Mouse (Mus musculus) T-cell, adult 2 months (primary cell): Measurements from ENCODE around the gene Cd27.

ENCODE experiments used
- DNase-seq: peaks from one replicate; pipeline ENCODE4 v3.0.0; 2022; ENCODE audit warnings: low spot score

Cd27 gene

GRCm38 (mm10) chr6:125244551-125244950, 7.7 kb upstream of the Cd27 start:
- DNase-seq = peak; percentile 48

- peak; percentile 90 for DNase-seq
Observed at GRCm38 (mm10) chr6:125241566-125241965, 4.8 kb upstream of the Cd27 start.

- DNase-seq = no peak
Observed at GRCm38 (mm10) chr6:125240617-125241016, 3.8 kb upstream of the Cd27 start.

- DNase-seq = peak; percentile 47
Observed at GRCm38 (mm10) chr6:125239547-125239946, 2.7 kb upstream of the Cd27 start.

GRCm38 (mm10) chr6:125238396-125238795, 1.6 kb upstream of the Cd27 start:
- peak; percentile 49 for DNase-seq

GRCm38 (mm10) chr6:125237421-125237820, 611 bp upstream of the Cd27 start:
- peak; percentile 33 for DNase-seq

GRCm38 (mm10) chr6:125236341-125236740, 469 bp downstream of the Cd27 start:
- no peak for DNase-seq

GRCm38 (mm10) chr6:125234520-125234828, 2.3 kb downstream of the Cd27 start:
- no peak for DNase-seq

- DNase-seq = no peak
Observed at GRCm38 (mm10) chr6:125233816-125234519, 2.8 kb downstream of the Cd27 start.

- no peak for DNase-seq
Observed at GRCm38 (mm10) chr6:125232516-125232915, 4.3 kb downstream of the Cd27 start.

GRCm38 (mm10) chr6:125232045-125232437, 4.8 kb downstream of the Cd27 start:
- DNase-seq = no peak

GRCm38 (mm10) chr6:125231117-125232044, 5.4 kb downstream of the Cd27 start, which contains the start of gene Tapbpl:
TSS of gene Tapbpl (minus strand) at chr6:125231860.
- DNase-seq = peak; percentile 73

- no peak for DNase-seq
Observed at GRCm38 (mm10) chr6:125230571-125230970, 6.2 kb downstream of the Cd27 start.

GRCm38 (mm10) chr6:125225518-125226115, 11.2 kb downstream of the Cd27 start:
- DNase-seq = peak; percentile 57

GRCm38 (mm10) chr6:125222577-125222976, 14.2 kb downstream of the Cd27 start:
- no peak for DNase-seq

- DNase-seq = peak; percentile 96
Observed at GRCm38 (mm10) chr6:125222146-125222545, 14.7 kb downstream of the Cd27 start.

- no peak for DNase-seq
Observed at GRCm38 (mm10) chr6:125221115-125221745, 15.6 kb downstream of the Cd27 start.

- DNase-seq = peak; percentile 73
Observed at GRCm38 (mm10) chr6:125218963-125219362, 17.8 kb downstream of the Cd27 start.

GRCm38 (mm10) chr6:125217899-125218298, 18.9 kb downstream of the Cd27 start:
- DNase-seq = no peak

GRCm38 (mm10) chr6:125216898-125217297, 19.9 kb downstream of the Cd27 start:
- no peak for DNase-seq

GRCm38 (mm10) chr6:125215148-125215954, 21.5 kb downstream of the Cd27 start, which contains the start of gene Vamp1:
TSS of gene Vamp1 (plus strand) at chr6:125215551.
- peak; percentile 90 for DNase-seq
